Mouse (Mus musculus) CD8-positive naive resting alpha-beta T cell, adult 2 months (primary cell): ENCODE data around the gene Psmg3.

Experiments used
- DNase-seq, 2 experiments: peaks; one replicate each; pipeline ENCODE4 v3.0.0; 2022; ENCODE audit warnings: low read depth in 2 of 2, low spot score in 2 of 2

Gene Psmg3

GRCm38 (mm10) chr5:139794938-139795337 lies 31.7 kb downstream of the Psmg3 start:
- no peak for DNase-seq

- DNase-seq, result no peak
Measured at GRCm38 (mm10) chr5:139794137-139794536, 32.5 kb downstream of the Psmg3 start.

GRCm38 (mm10) chr5:139793338-139794089 lies 33.2 kb downstream of the Psmg3 start:
- DNase-seq, result no peak

GRCm38 (mm10) chr5:139792966-139793337 lies 33.7 kb downstream of the Psmg3 start:
- no peak for DNase-seq

GRCm38 (mm10) chr5:139792159-139792775 lies 34.4 kb downstream of the Psmg3 start:
- DNase-seq, result no peak

GRCm38 (mm10) chr5:139791227-139792158 lies 35.2 kb downstream of the Psmg3 start, which contains the start of gene Mafk:
TSS of gene Mafk (plus strand) at chr5:139791513.
- peak; percentile 97 to 99 for DNase-seq

GRCm38 (mm10) chr5:139789466-139789865 lies 37.2 kb downstream of the Psmg3 start:
- DNase-seq, result no peak

GRCm38 (mm10) chr5:139781406-139781805 lies 45.3 kb downstream of the Psmg3 start:
- DNase-seq, result no peak

GRCm38 (mm10) chr5:139776966-139777365 lies 49.7 kb downstream of the Psmg3 start:
- DNase-seq, result no peak

GRCm38 (mm10) chr5:139775216-139775926 lies 51.3 kb downstream of the Psmg3 start, which contains the start of gene Ints1:
TSS of gene Ints1 (minus strand) at chr5:139775674.
- DNase-seq, result peak; percentile 94 to 95
